Mouse (Mus musculus) embryo, embryonic 9.5 days (tissue): Measurements from ENCODE around the gene Kcnj11.
A peak's percentile ranks its signal among the peaks of the same experiment; 100 is the strongest.

Source experiments
- DNase-seq: peaks from one replicate; pipeline ENCODE4 v3.0.0-alpha.2; 2017; ENCODE audit errors: extremely low spot score

Gene Kcnj11

GRCm38 (mm10) chr7:46100563-46100962 lies at the start of gene Kcnj11:
Kcnj11 (minus strand) TSS chr7:46100764.
- DNase-seq: peak; percentile 91

GRCm38 (mm10) chr7:46147417-46147816 lies 46.9 kb upstream of the Kcnj11 start:
- DNase-seq: no peak

- DNase-seq: no peak
Measured at GRCm38 (mm10) chr7:46146675-46147308, 46.2 kb upstream of the Kcnj11 start.

- no peak for DNase-seq
Measured at GRCm38 (mm10) chr7:46144061-46144460, 43.5 kb upstream of the Kcnj11 start.

- no peak for DNase-seq
Measured at GRCm38 (mm10) chr7:46138329-46138930, 37.9 kb upstream of the Kcnj11 start.

- no peak for DNase-seq
Measured at GRCm38 (mm10) chr7:46133858-46134257, 33.3 kb upstream of the Kcnj11 start.

- no peak for DNase-seq
Measured at GRCm38 (mm10) chr7:46132229-46132628, 31.7 kb upstream of the Kcnj11 start.

GRCm38 (mm10) chr7:46131806-46132205 lies 31.2 kb upstream of the Kcnj11 start:
- no peak for DNase-seq

GRCm38 (mm10) chr7:46131266-46131665 lies 30.7 kb upstream of the Kcnj11 start:
- no peak for DNase-seq

- DNase-seq: no peak
Measured at GRCm38 (mm10) chr7:46130723-46131122, 30.2 kb upstream of the Kcnj11 start.

- no peak for DNase-seq
Measured at GRCm38 (mm10) chr7:46129463-46130179, 29.1 kb upstream of the Kcnj11 start.

GRCm38 (mm10) chr7:46128196-46128595 lies 27.6 kb upstream of the Kcnj11 start:
- DNase-seq: no peak

GRCm38 (mm10) chr7:46125340-46125739 lies 24.8 kb upstream of the Kcnj11 start:
- DNase-seq: no peak

- no peak for DNase-seq
Measured at GRCm38 (mm10) chr7:46124460-46124859, 23.9 kb upstream of the Kcnj11 start.

GRCm38 (mm10) chr7:46122964-46123363 lies 22.4 kb upstream of the Kcnj11 start:
- DNase-seq: peak; percentile 28

- no peak for DNase-seq
Measured at GRCm38 (mm10) chr7:46117035-46117434, 16.5 kb upstream of the Kcnj11 start.

GRCm38 (mm10) chr7:46116118-46116581 lies 15.6 kb upstream of the Kcnj11 start:
- no peak for DNase-seq

- DNase-seq: no peak
Measured at GRCm38 (mm10) chr7:46113435-46113834, 12.9 kb upstream of the Kcnj11 start.

- DNase-seq: no peak
Measured at GRCm38 (mm10) chr7:46111938-46112337, 11.4 kb upstream of the Kcnj11 start.

GRCm38 (mm10) chr7:46111212-46111817 lies 10.8 kb upstream of the Kcnj11 start:
- DNase-seq: no peak

GRCm38 (mm10) chr7:46110079-46110478 lies 9.5 kb upstream of the Kcnj11 start:
- no peak for DNase-seq

- DNase-seq: no peak
Measured at GRCm38 (mm10) chr7:46105484-46105883, 4.9 kb upstream of the Kcnj11 start.
